Mouse (Mus musculus): ENCODE data around the gene Commd2. TPM values are rescaled to one million over a fixed set of nuclear protein-coding genes. Genes with fewer than 3 reads are reported as not detected.

Commd2 gene
- total RNA-seq (2023): 20.4 TPM

DNA sequence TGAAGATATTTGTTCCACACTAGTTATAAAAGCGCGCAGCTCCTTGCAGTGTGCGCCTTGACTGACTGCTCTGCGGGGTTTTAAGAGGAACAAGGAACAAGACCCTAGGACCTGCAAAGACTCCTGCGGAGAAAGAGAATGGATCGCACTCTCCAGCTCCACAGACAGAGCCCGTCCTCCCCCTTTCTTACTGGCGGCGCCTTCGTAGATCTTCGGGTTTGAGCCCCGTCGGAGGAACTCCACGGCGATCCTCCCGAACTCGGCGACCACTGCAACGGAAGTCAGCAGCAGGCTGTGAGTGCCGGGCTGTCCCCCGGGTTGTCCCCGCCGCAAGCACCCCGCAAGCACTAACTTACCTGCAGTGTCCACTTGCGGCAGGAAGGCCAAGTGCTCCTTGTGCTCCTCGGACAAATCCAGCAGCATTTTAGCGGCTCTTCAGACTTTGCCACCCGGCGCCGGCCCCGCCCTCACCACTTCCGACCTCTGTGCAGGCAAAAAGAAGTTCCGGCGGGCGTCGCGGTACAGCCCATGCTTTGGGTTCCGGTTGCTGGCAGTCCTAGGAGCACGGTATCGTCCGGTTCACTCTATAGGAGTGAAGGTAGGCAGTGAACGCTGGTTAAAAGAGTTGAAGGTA lies at the start of gene Commd2:
Gene Commd2, minus strand, starts transcription at position 485 of the 634 bp plus-strand sequence.

DNA sequence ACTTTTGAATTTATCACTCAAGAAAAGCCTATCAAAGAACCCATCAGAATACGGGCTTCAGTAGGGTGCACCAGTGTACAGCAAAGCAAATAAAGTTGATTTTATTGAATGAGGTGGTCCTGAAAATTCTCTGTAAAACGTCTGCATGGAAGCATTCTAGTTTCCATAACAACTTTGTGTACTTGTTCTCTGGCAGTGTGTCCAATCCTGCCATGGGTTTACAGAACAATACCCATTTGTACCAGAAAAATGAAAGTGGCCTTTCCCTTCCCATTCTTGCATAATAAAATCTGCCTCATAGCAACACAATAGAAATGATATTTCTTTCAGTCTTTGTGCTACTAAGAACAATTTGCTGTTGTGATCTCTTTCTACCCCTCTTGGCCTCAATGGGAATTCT lies 41.2 kb upstream of the Commd2 start, which contains the start of gene Ankub1:
Gene Ankub1, minus strand, starts transcription at position 81 of the 400 bp plus-strand sequence.

Other genes starting within 250 kb of the Commd2 start
- not detected for gene Tm4sf4, start 226.4 kb downstream of the Commd2 start, total RNA-seq (2023)
- 0.33 TPM for gene Wwtr1, start 75.8 kb downstream of the Commd2 start, total RNA-seq (2023)
- gene Ankub1, start 41.1 kb upstream of the Commd2 start, total RNA-seq (2023): not detected
- 50.0 TPM for gene Rnf13, start 84.3 kb upstream of the Commd2 start, total RNA-seq (2023)
- 4.9 TPM for gene Pfn2, start 196.4 kb upstream of the Commd2 start, total RNA-seq (2023)

Data from CD4-positive naive resting alpha-beta T cell, adult 57 days (primary cell).